Mouse (Mus musculus) embryonic facial prominence, embryonic 15.5 days (tissue): ENCODE data around the gene Akr1e1. TPM values are rescaled to one million over a fixed set of nuclear protein-coding genes. Genes with fewer than 3 reads are reported as not detected.

Experiments used
- ATAC-seq: fragments of 200-750 bp; cut with Nextera tagmentation; 2 replicates; pipeline ENCODE4 v1.8.0; 2017; ENCODE audit warnings: low read depth, moderate TSS enrichment; ENCODE audit not compliant: insufficient number of reproducible peaks, low FRiP score, low TSS enrichment
- H3K27ac ChIP-seq: fragments of 300-500 bp; sonication (generic); replicated peaks from 2 replicates; pipeline ENCODE4 v1.5.1; 2015; ENCODE audit warnings: mild to moderate bottlenecking, inconsistent platforms
- H3K27me3 ChIP-seq: fragments of 300-500 bp; sonication (generic); 2 replicates; pipeline ENCODE4 v1.6.1; 2015; ENCODE audit warnings: inconsistent platforms
- H3K36me3 ChIP-seq: fragments of 300-500 bp; sonication (generic); 2 replicates; pipeline ENCODE4 v1.6.1; 2015; ENCODE audit warnings: mild to moderate bottlenecking, inconsistent platforms
- H3K4me1 ChIP-seq: fragments of 300-500 bp; sonication (generic); 2 replicates; pipeline ENCODE4 v1.6.1; 2015; ENCODE audit warnings: inconsistent platforms
- H3K4me2 ChIP-seq: fragments of 300-500 bp; sonication (generic); replicated peaks from 2 replicates; pipeline ENCODE4 v1.6.1; 2015; ENCODE audit warnings: mild to moderate bottlenecking, inconsistent platforms
- H3K4me3 ChIP-seq: fragments of 300-500 bp; sonication (generic); replicated peaks from 2 replicates; pipeline ENCODE4 v1.5.1; 2015; ENCODE audit warnings: mild to moderate bottlenecking, inconsistent platforms
- H3K9ac ChIP-seq: fragments of 300-500 bp; sonication (generic); 2 replicates; pipeline ENCODE4 v1.6.1; 2015; ENCODE audit warnings: inconsistent platforms
- H3K9me3 ChIP-seq: fragments of 300-500 bp; sonication (generic); replicated peaks from 2 replicates; pipeline ENCODE4 v1.6.1; 2016; ENCODE audit warnings: inconsistent platforms
- WGBS: fragments of 180-500 bp; shearing (Covaris S2); methylation state at CpG from one replicate; pipeline ENCODE4 v1.1.7; 2015; 5-methylcytosine and 5-hydroxymethylcytosine counted together
- polyA plus RNA-seq: library from polyadenylated mRNA; unstranded; fragments of >200 nt; fragmentation: Nextera tagmentation; extraction: Ambion mirVana; gene quantifications from 2 replicates; pipeline ENCODE4 v1.2.1, GENCODE M21; 2015

Akr1e1 gene
- polyA plus RNA-seq, 1 experiment from 2014 or later: 41.8 TPM

- Histone ChIP-seq H3K4me2 (no peak overlapping the region), H3K9ac (no peak overlapping the region), H3K4me1 (no peaks in the 10 kb centered on the region), H3K27me3 (no peaks in the 10 kb centered on the region), H3K4me3 (no peak overlapping the region), H3K36me3 (no peaks in the 10 kb centered on the region), H3K27ac (no peak overlapping the region), H3K9me3 (no peaks in the 10 kb centered on the region)
- 84% methylated on average over 2 of the region's 2 CpGs for WGBS
- no peak for ATAC-seq
Observed at GRCm38 (mm10) chr13:4565996-4566395, 43.0 kb downstream of the Akr1e1 start.

- Histone ChIP-seq H3K36me3 (no peaks in the 10 kb centered on the region), H3K27ac (no peak overlapping the region), H3K4me3 (no peak overlapping the region), H3K4me1 (no peaks in the 10 kb centered on the region), H3K9ac (no peak overlapping the region), H3K4me2 (no peak overlapping the region), H3K27me3 (no peaks in the 10 kb centered on the region), H3K9me3 (no peaks in the 10 kb centered on the region)
- ATAC-seq: no peak
Observed at GRCm38 (mm10) chr13:4560500-4560899, 48.5 kb downstream of the Akr1e1 start.

DNA sequence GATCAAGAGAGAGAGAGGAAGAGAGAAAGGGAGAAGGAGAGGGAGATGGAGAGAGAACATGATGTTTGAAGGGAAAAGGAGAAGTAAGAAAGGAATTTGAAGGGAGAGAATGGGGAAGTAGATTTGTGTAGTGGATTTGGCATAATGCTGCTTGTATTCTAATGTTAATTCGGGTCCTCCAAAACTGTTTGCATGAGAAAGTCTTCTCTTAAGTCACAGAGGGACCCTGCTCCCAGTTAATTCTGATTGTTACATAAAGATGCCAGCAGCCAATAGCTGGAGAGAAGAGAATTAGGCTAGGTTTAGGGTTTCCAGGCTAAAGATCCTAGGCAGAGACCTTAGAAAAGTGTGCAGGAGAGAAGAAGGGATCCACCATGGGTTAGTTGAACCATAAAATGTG is 49.8 kb downstream of the Akr1e1 start:
- no peak for ATAC-seq
- Histone ChIP-seq H3K36me3 (no peaks in the 10 kb centered on the region), H3K27ac (no peak overlapping the region), H3K4me3 (no peak overlapping the region), H3K9ac (no peak overlapping the region), H3K27me3 (no peaks in the 10 kb centered on the region), H3K9me3 (no peaks in the 10 kb centered on the region), H3K4me2 (no peak overlapping the region), H3K4me1 (no peaks in the 10 kb centered on the region)
- 54% methylated on average over 1 of the region's 1 CpGs for WGBS

Other genes starting within 250 kb of the Akr1e1 start
- not detected in 2 replicates for gene Akr1c6, start 174.9 kb downstream of the Akr1e1 start, polyA plus RNA-seq
- gene Akr1c20, start 85.8 kb downstream of the Akr1e1 start, polyA plus RNA-seq: not detected in 2 replicates
- gene Akr1c21, start 35.1 kb downstream of the Akr1e1 start, polyA plus RNA-seq: 0.16 TPM in 1 of 2 replicates, not detected in the other